Mouse (Mus musculus): ENCODE measurements around the gene Vmn2r-ps159.
"Not testable (repeated sequence)": the region's sequence is repeated elsewhere in the genome, so short reads cannot be mapped to it uniquely, and the experiment has no call there.

Vmn2r-ps159 gene

GRCm38 (mm10) chr4:156330803-156331202 is at the start of gene Vmn2r-ps159:
Gene Vmn2r-ps159 (plus strand): TSS chr4:156331103.
- DNase-seq (ENCODE audit: low read depth), result not testable (repeated sequence)

GRCm38 (mm10) chr4:156341601-156342504 is 10.9 kb downstream of the Vmn2r-ps159 start:
- not testable (repeated sequence) for DNase-seq (ENCODE audit: low read depth)

GRCm38 (mm10) chr4:156342569-156343325 is 11.8 kb downstream of the Vmn2r-ps159 start:
- DNase-seq (ENCODE audit: low read depth), result no peak

DNA sequence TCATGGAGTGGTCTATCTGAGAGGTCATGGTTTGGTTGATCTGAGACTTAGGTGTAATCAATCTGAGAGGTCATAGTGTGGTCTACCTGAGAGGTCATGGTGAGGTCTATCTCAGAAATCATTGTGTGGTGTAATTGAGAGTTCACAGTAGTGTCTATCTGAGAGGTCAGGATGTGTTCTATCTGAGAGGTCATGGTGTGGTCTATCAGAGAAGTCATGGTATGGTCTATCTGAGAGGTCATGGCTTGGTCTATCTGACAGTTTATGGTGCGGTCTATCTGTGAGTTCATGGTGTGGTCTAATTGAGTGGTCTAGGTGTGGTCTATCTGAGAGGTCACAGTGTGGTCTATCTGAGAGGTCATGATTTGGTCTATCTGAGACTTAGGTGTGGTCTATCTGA is 12.4 kb downstream of the Vmn2r-ps159 start:
- no peak for DNase-seq (ENCODE audit: low read depth)

- not testable (repeated sequence) for DNase-seq (ENCODE audit: low read depth)
Measured at GRCm38 (mm10) chr4:156356756-156357437, 26.0 kb downstream of the Vmn2r-ps159 start.
